Mouse (Mus musculus) liver, embryonic 13.5 days (tissue): ENCODE measurements around the gene Idi1. TPM values are rescaled to one million over a fixed set of nuclear protein-coding genes. Genes with fewer than 3 reads are reported as not detected.
A peak's percentile ranks its signal among the peaks of the same experiment; 100 is the strongest.
"Not testable (repeated sequence)": the region's sequence is repeated elsewhere in the genome, so short reads cannot be mapped to it uniquely, and the experiment has no call there.

ENCODE experiments used
- ATAC-seq: fragments of 200-750 bp; cut with Nextera tagmentation; 2 replicates; pipeline ENCODE4 v1.8.0; 2017; ENCODE audit warnings: low read depth, mild to moderate bottlenecking, moderate number of reproducible peaks, moderate library complexity
- DNase-seq: peaks from one replicate; pipeline ENCODE4 v3.0.0; 2022
- H3K27ac ChIP-seq: fragments of 300-500 bp; sonication (generic); 2 replicates; pipeline ENCODE4 v1.5.1; 2015; ENCODE audit warnings: moderate library complexity, mild to moderate bottlenecking, inconsistent platforms
- H3K27me3 ChIP-seq: fragments of 300-500 bp; sonication (generic); 2 replicates; pipeline ENCODE4 v1.6.1; 2015; ENCODE audit warnings: mild to moderate bottlenecking, inconsistent platforms
- H3K36me3 ChIP-seq: fragments of 300-500 bp; sonication (generic); 2 replicates; pipeline ENCODE4 v1.6.1; 2015; ENCODE audit warnings: mild to moderate bottlenecking, inconsistent platforms
- H3K4me1 ChIP-seq: fragments of 300-500 bp; sonication (generic); replicated peaks from 2 replicates; pipeline ENCODE4 v1.6.1; 2015; ENCODE audit warnings: inconsistent platforms
- H3K4me2 ChIP-seq: fragments of 300-500 bp; sonication (generic); 2 replicates; pipeline ENCODE4 v1.6.1; 2015; ENCODE audit warnings: inconsistent platforms, mild to moderate bottlenecking, moderate library complexity
- H3K4me3 ChIP-seq: fragments of 300-500 bp; sonication (generic); replicated peaks from 2 replicates; pipeline ENCODE4 v1.5.1; 2015; ENCODE audit warnings: mild to moderate bottlenecking, inconsistent platforms
- H3K9ac ChIP-seq: fragments of 300-500 bp; sonication (generic); 2 replicates; pipeline ENCODE4 v1.6.1; 2015; ENCODE audit warnings: mild to moderate bottlenecking, inconsistent platforms
- H3K9me3 ChIP-seq: fragments of 300-500 bp; sonication (generic); replicated peaks from 2 replicates; pipeline ENCODE4 v1.6.1; 2016; ENCODE audit warnings: inconsistent platforms
- WGBS: fragments of 180-500 bp; shearing (Covaris S2); methylation state at CpG from one replicate; pipeline ENCODE4 v1.1.7; 2015; ENCODE audit not compliant: insufficient replicate concordance; 5-methylcytosine and 5-hydroxymethylcytosine counted together
- polyA plus RNA-seq: library from polyadenylated mRNA; unstranded; fragments of >200 nt; fragmentation: Nextera tagmentation; extraction: Ambion mirVana; gene quantifications from 2 replicates; pipeline ENCODE4 v1.2.1, GENCODE M21; 2015

Idi1 gene
- 78.9 and 108 TPM in 2 replicates for polyA plus RNA-seq

- Histone ChIP-seq H3K4me3 (peak within 1 kb of the TSS; percentile 67), H3K27me3 (no peaks in the 10 kb centered on the region), H3K36me3 (peaks cover 22% of the 10 kb centered on the region), H3K9me3 (no peaks in the 10 kb centered on the region), H3K4me1 (peaks cover 15% of the 10 kb centered on the region), H3K9ac (peak within 1 kb of the TSS; percentile 72), H3K4me2 (peak within 1 kb of the TSS; percentile 76), H3K27ac (peak within 1 kb of the TSS; percentile 76)
- under 1% methylated on average over 46 of the region's 46 CpGs for WGBS
- peak; percentile 97 for DNase-seq
- ATAC-seq = peak; percentile 98
Observed at GRCm38 (mm10) chr13:8885445-8886184, at the start of gene Idi1. Gene Idi1 (plus strand): TSS chr13:8885501.

DNA sequence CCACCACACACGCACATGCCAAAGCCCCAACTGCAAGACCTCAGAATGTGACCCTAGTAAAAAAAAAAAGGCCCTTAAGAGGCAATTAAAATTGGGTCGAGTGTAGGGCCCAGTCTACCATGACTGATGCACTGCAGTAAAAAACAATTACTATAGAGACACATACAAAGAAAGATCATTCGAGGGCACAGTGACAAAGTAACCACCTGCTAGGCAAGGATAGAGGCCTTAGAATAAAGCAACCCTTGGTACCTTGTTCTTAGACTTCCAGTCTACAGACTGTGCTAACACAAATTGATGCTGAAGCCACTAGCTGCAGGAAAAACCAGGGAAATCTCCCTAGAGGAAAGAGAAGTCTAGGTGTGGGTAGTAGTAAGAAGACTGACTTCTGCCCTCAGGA lies 46.9 kb upstream of the Idi1 start:
- ATAC-seq = no peak
- 75% methylated on average over 3 of the region's 3 CpGs for WGBS
- peaks cover 75% of the 10 kb centered on the region for H3K36me3 ChIP-seq

GRCm38 (mm10) chr13:8839111-8839510 lies 46.2 kb upstream of the Idi1 start:
- Histone ChIP-seq H3K27ac (peak overlapping the region; percentile 55), H3K4me3 (no peak overlapping the region), H3K27me3 (no peaks in the 10 kb centered on the region), H3K9me3 (no peaks in the 10 kb centered on the region), H3K9ac (no peak overlapping the region), H3K4me1 (no peaks in the 10 kb centered on the region), H3K36me3 (peaks cover 73% of the 10 kb centered on the region), H3K4me2 (no peak overlapping the region)
- DNase-seq = no peak
- no peak for ATAC-seq
- 76% methylated on average over 10 of the region's 10 CpGs for WGBS

More for the DNA sequence above, 46.9 kb upstream of the Idi1 start:
- H3K4me1 ChIP-seq = no peaks in the 10 kb centered on the region
- no peak overlapping the region for H3K27ac ChIP-seq
- H3K4me3 ChIP-seq = no peak overlapping the region
- no peak for DNase-seq
- H3K4me2 ChIP-seq = no peak overlapping the region
- H3K9ac ChIP-seq = no peak overlapping the region
- H3K27me3 ChIP-seq = no peaks in the 10 kb centered on the region
- no peaks in the 10 kb centered on the region for H3K9me3 ChIP-seq

DNA sequence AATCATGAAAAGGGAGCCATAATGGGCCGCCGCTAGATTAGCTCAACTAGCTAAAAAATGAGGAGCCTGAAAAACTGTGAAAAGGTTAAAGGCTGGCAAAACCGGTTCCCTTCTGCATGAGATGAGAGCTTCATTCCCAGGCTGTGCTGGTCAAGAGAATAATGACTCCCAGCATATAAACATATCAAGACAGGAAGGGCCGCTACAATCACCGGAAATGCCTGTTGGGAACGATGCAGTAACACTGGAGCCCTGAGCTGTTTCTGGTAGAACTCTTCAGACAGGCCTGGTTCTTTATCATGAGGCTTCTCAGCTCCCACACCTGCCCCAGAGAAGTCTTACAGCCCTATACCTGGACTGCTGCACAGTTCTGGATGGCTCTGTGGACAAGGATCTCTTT lies 45.4 kb upstream of the Idi1 start:
- Histone ChIP-seq H3K9me3 (no peaks in the 10 kb centered on the region), H3K4me2 (no peak overlapping the region), H3K27ac (0 out of 2 replicates have a peak overlapping the region, but pooled peaks have one; percentile 55), H3K27me3 (no peaks in the 10 kb centered on the region), H3K36me3 (peaks cover 65% of the 10 kb centered on the region), H3K4me1 (no peaks in the 10 kb centered on the region), H3K9ac (no peak overlapping the region), H3K4me3 (no peak overlapping the region)
- ATAC-seq (0 out of 2 replicates have a peak, but pooled peaks have one; percentile 12), DNase-seq (no peak)
- whole genome bisulfite sequencing = 64% methylated on average over 6 of the region's 6 CpGs

GRCm38 (mm10) chr13:8840941-8841340 lies 44.4 kb upstream of the Idi1 start:
- no peak overlapping the region for H3K27ac ChIP-seq
- no peak for ATAC-seq
- no peak for DNase-seq
- H3K9ac ChIP-seq = no peak overlapping the region
- no peak overlapping the region for H3K4me3 ChIP-seq
- H3K4me2 ChIP-seq = no peak overlapping the region
- no peaks in the 10 kb centered on the region for H3K4me1 ChIP-seq
- WGBS = 73% methylated on average over 2 of the region's 2 CpGs
- peaks cover 62% of the 10 kb centered on the region for H3K36me3 ChIP-seq
- H3K27me3 ChIP-seq = no peaks in the 10 kb centered on the region
- H3K9me3 ChIP-seq = no peaks in the 10 kb centered on the region

DNA sequence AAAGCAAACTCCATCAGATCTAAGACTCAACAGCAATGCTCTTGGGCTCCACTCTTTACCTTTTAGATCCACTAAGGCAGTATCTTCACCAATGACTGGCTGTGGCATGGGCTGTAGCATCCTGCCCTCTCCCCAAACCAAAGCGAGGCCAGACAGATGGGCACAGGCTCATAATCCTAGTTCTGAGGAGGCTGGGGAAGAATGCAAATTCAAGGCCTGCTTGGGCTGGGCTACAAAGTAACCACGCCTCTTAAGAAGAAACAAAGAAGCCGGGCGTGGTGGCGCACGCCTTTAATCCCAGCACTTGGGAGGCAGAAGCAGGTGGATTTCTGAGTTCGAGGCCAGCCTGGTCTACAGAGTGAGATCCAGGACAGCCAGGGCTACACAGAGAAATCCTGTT lies 43.5 kb upstream of the Idi1 start:
- not testable (repeated sequence) for H3K4me2 ChIP-seq, ATAC-seq, H3K4me1 ChIP-seq, H3K9ac ChIP-seq, H3K27me3 ChIP-seq, DNase-seq, H3K4me3 ChIP-seq, H3K9me3 ChIP-seq, H3K27ac ChIP-seq
- peaks cover 60% of the 10 kb centered on the region for H3K36me3 ChIP-seq
- 84% methylated on average over 7 of the region's 7 CpGs for WGBS

GRCm38 (mm10) chr13:8842273-8842672 lies 43.0 kb upstream of the Idi1 start:
- H3K27ac ChIP-seq = no peak overlapping the region
- DNase-seq = no peak
- no peak overlapping the region for H3K4me2 ChIP-seq
- H3K36me3 ChIP-seq = peaks cover 64% of the 10 kb centered on the region
- no peaks in the 10 kb centered on the region for H3K9me3 ChIP-seq
- H3K4me1 ChIP-seq = no peaks in the 10 kb centered on the region
- H3K27me3 ChIP-seq = no peaks in the 10 kb centered on the region
- no peak overlapping the region for H3K4me3 ChIP-seq
- H3K9ac ChIP-seq = no peak overlapping the region
- no peak for ATAC-seq
- WGBS = 55% methylated on average over 3 of the region's 3 CpGs

DNA sequence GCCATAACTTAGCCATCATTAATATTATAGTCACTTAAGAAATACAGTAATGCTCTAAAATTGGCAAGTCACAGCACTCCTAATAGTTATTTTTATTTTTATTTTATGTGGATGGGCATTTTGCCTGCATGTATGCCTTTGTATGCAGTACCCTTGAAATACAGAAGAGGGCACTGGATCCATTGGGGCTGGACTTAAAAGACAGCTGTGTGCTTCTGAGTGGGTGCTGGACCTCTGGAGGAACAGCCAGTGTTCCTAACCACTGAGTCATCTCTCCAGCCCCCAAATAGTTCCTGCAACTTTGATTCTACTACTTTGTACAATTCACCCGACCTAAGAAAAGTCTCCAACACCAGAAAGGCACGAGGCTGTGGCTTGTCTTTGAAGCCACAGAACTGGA lies 37.6 kb upstream of the Idi1 start:
- Histone ChIP-seq H3K9ac (no peak overlapping the region), H3K27ac (no peak overlapping the region), H3K9me3 (no peaks in the 10 kb centered on the region), H3K36me3 (peaks cover 50% of the 10 kb centered on the region), H3K4me2 (no peak overlapping the region), H3K4me1 (peaks cover 17% of the 10 kb centered on the region), H3K4me3 (no peak overlapping the region), H3K27me3 (no peaks in the 10 kb centered on the region)
- ATAC-seq = no peak
- WGBS = 39% methylated on average over 2 of the region's 2 CpGs
- DNase-seq = no peak

GRCm38 (mm10) chr13:8849311-8849710 lies 36.0 kb upstream of the Idi1 start:
- peak; percentile 89 for ATAC-seq
- H3K27me3 ChIP-seq = no peaks in the 10 kb centered on the region

GRCm38 (mm10) chr13:8853424-8853823 lies 31.9 kb upstream of the Idi1 start:
- Histone ChIP-seq H3K36me3 (peaks cover 35% of the 10 kb centered on the region), H3K4me3 (no peak overlapping the region), H3K4me2 (no peak overlapping the region), H3K27ac (no peak overlapping the region), H3K27me3 (no peaks in the 10 kb centered on the region), H3K9ac (no peak overlapping the region), H3K9me3 (no peaks in the 10 kb centered on the region), H3K4me1 (peaks cover 17% of the 10 kb centered on the region)
- no peak for ATAC-seq
- DNase-seq = no peak
- WGBS = 91% methylated on average over 4 of the region's 4 CpGs

More at GRCm38 (mm10) chr13:8849311-8849710, 36.0 kb upstream of the Idi1 start:
- Histone ChIP-seq H3K4me2 (no peak overlapping the region), H3K9me3 (no peaks in the 10 kb centered on the region), H3K36me3 (peaks cover 51% of the 10 kb centered on the region), H3K9ac (no peak overlapping the region), H3K4me1 (peaks cover 17% of the 10 kb centered on the region), H3K27ac (no peak overlapping the region), H3K4me3 (no peak overlapping the region)
- 11% methylated on average over 1 of the region's 1 CpGs for WGBS
- DNase-seq = peak; percentile 45

GRCm38 (mm10) chr13:8854769-8855168 lies 30.5 kb upstream of the Idi1 start:
- no peak overlapping the region for H3K9ac ChIP-seq
- WGBS = 89% methylated on average over 2 of the region's 2 CpGs
- DNase-seq (no peak), ATAC-seq (no peak)
- H3K4me2 ChIP-seq = no peak overlapping the region
- no peaks in the 10 kb centered on the region for H3K9me3 ChIP-seq
- peaks cover 6% of the 10 kb centered on the region for H3K4me1 ChIP-seq
- H3K4me3 ChIP-seq = no peak overlapping the region
- peaks cover 30% of the 10 kb centered on the region for H3K36me3 ChIP-seq
- H3K27ac ChIP-seq = no peak overlapping the region
- no peaks in the 10 kb centered on the region for H3K27me3 ChIP-seq

GRCm38 (mm10) chr13:8858453-8858852 lies 26.8 kb upstream of the Idi1 start:
- H3K4me3 ChIP-seq = no peak overlapping the region
- DNase-seq (no peak), ATAC-seq (no peak)
- no peaks in the 10 kb centered on the region for H3K9me3 ChIP-seq
- WGBS = 80% methylated on average over 6 of the region's 6 CpGs
- no peak overlapping the region for H3K27ac ChIP-seq
- H3K4me2 ChIP-seq = no peak overlapping the region
- H3K9ac ChIP-seq = no peak overlapping the region
- no peaks in the 10 kb centered on the region for H3K27me3 ChIP-seq
- H3K36me3 ChIP-seq = peaks cover 32% of the 10 kb centered on the region
- no peaks in the 10 kb centered on the region; the same call in 1 of the 2 replicates for H3K4me1 ChIP-seq
